Mouse (Mus musculus) MEL (cell line): ENCODE data around the gene Mei4. TPM values are rescaled to one million over a fixed set of nuclear protein-coding genes. Genes with fewer than 3 reads are reported as not detected.

Experiments used
- DNase-seq: peaks from one replicate; pipeline ENCODE4 v3.0.0; 2011; ENCODE audit warnings: low read depth, low spot score
- H3K27ac ChIP-seq: 2 replicates; pipeline ENCODE4 v1.5.1; 2012; ENCODE audit warnings: low read depth, mild to moderate bottlenecking, control low read depth, low read length, moderate library complexity; ENCODE audit not compliant: control insufficient read depth
- H3K27me3 ChIP-seq, 2 experiments: fragments of 150-350 bp in 1 of 2; sonication (generic) in 1 of 2; 2 replicates each; pipeline ENCODE4 v1.6.1; 2012; ENCODE audit warnings: low read length in 2 of 2, mild to moderate bottlenecking in 2 of 2, improper control_type of control experiment in 1 of 2, moderate library complexity in 1 of 2; ENCODE audit not compliant: insufficient read depth in 2 of 2, control insufficient read depth in 1 of 2
- H3K36me3 ChIP-seq, 2 experiments: 2 replicates each; pipeline ENCODE4 v1.6.1; 2012 to 2014; ENCODE audit warnings: low read length in 2 of 2, improper control_type of control experiment in 1 of 2, inconsistent platforms in 1 of 2, mild to moderate bottlenecking in 1 of 2; ENCODE audit not compliant: insufficient read depth in 2 of 2, control insufficient read depth in 1 of 2
- H3K4me1 ChIP-seq, 2 experiments: fragments of 150-350 bp in 1 of 2; sonication (generic) in 1 of 2; 2 replicates each; pipeline ENCODE4 v1.6.1; 2012; ENCODE audit warnings: low read length in 2 of 2, improper control_type of control experiment in 1 of 2, mild to moderate bottlenecking in 1 of 2; ENCODE audit not compliant: insufficient read depth in 2 of 2, control insufficient read depth in 1 of 2
- H3K4me3 ChIP-seq, 2 experiments: fragments of 150-350 bp in 1 of 2; sonication (generic) in 1 of 2; 2 replicates each; pipeline ENCODE4 v1.5.1; 2012; ENCODE audit warnings: low read depth in 2 of 2, low read length in 2 of 2, mild to moderate bottlenecking in 2 of 2, moderate library complexity in 2 of 2, control low read depth in 1 of 2, improper control_type of control experiment in 1 of 2; ENCODE audit not compliant: control insufficient read depth in 1 of 2, insufficient read depth in 1 of 2
- H3K79me2 ChIP-seq: 2 replicates; pipeline ENCODE4 v1.6.1; 2012; ENCODE audit warnings: mild to moderate bottlenecking, low read length, moderate library complexity; ENCODE audit not compliant: control insufficient read depth, poor library complexity, insufficient read depth
- H3K9ac ChIP-seq: 2 replicates; pipeline ENCODE4 v1.6.1; 2012; ENCODE audit warnings: low read depth, mild to moderate bottlenecking, control low read depth, low read length, moderate library complexity; ENCODE audit not compliant: control insufficient read depth, poor library complexity, severe bottlenecking
- H3K9me3 ChIP-seq: fragments of 150-350 bp; sonication (generic); replicated peaks from 2 replicates; pipeline ENCODE4 v1.6.1; 2012; ENCODE audit warnings: mild to moderate bottlenecking, low read length, improper control_type of control experiment, moderate library complexity; ENCODE audit not compliant: insufficient read depth
- BHLHE40 ChIP-seq: IDR thresholded peaks from 2 replicates; pipeline ENCODE4 v1.6.1; 2012; ENCODE audit warnings: low read depth, mild to moderate bottlenecking, inconsistent platforms, low read length, improper control_type of control experiment, borderline replicate concordance
- CHD2 ChIP-seq: IDR thresholded peaks from 2 replicates; pipeline ENCODE4 v1.6.1; 2011; ENCODE audit warnings: low read length, improper control_type of control experiment
- CTCF ChIP-seq, 3 experiments: IDR thresholded peaks in 2 of 3; conservative IDR thresholded peaks in 1 of 3; 2 replicates each; pipeline ENCODE4 v1.5.1; 2011 to 2012; ENCODE audit warnings: low read length in 3 of 3, low read depth in 2 of 3, mild to moderate bottlenecking in 2 of 3, improper control_type of control experiment in 1 of 3, inconsistent platforms in 1 of 3, mixed read lengths in 1 of 3, moderate library complexity in 1 of 3; ENCODE audit not compliant: control insufficient read depth in 1 of 3, insufficient read depth in 1 of 3, poor library complexity in 1 of 3, severe bottlenecking in 1 of 3
- ELF1 ChIP-seq: IDR thresholded peaks from 2 replicates; pipeline ENCODE4 v1.6.1; 2014; ENCODE audit warnings: low read depth, mild to moderate bottlenecking, inconsistent platforms, low read length, improper control_type of control experiment, moderate library complexity
- EP300 ChIP-seq, 2 experiments: IDR thresholded peaks; 2 replicates each; pipeline ENCODE4 v1.6.1; 2011; ENCODE audit warnings: improper control_type of control experiment in 2 of 2, low read length in 2 of 2, low read depth in 1 of 2, mild to moderate bottlenecking in 1 of 2
- ETS1 ChIP-seq: IDR thresholded peaks from 2 replicates; pipeline ENCODE4 v1.6.1; 2012; ENCODE audit warnings: low read depth, mild to moderate bottlenecking, inconsistent platforms, low read length, improper control_type of control experiment, moderate library complexity
- GABPA ChIP-seq: IDR thresholded peaks from 2 replicates; pipeline ENCODE4 v1.6.1; 2012; ENCODE audit warnings: low read depth, mild to moderate bottlenecking, inconsistent platforms, low read length, improper control_type of control experiment, moderate library complexity
- HCFC1 ChIP-seq: IDR thresholded peaks from 2 replicates; pipeline ENCODE4 v1.6.1; 2012; ENCODE audit warnings: low read depth, mild to moderate bottlenecking, inconsistent platforms, low read length, improper control_type of control experiment, moderate library complexity
- JUND ChIP-seq: IDR thresholded peaks from 2 replicates; pipeline ENCODE4 v1.6.1; 2011; ENCODE audit warnings: low read depth, mild to moderate bottlenecking, improper control_type of control experiment, low read length
- KAT2A ChIP-seq: conservative IDR thresholded peaks from 2 replicates; pipeline ENCODE4 v1.6.1; 2012; ENCODE audit warnings: low read depth, low read length, improper control_type of control experiment, inconsistent platforms
- MAZ ChIP-seq: IDR thresholded peaks from 2 replicates; pipeline ENCODE4 v1.6.1; 2012; ENCODE audit warnings: low read depth, mild to moderate bottlenecking, inconsistent platforms, low read length, improper control_type of control experiment
- MEF2A ChIP-seq: IDR thresholded peaks from 2 replicates; pipeline ENCODE4 v1.6.1; 2014; ENCODE audit warnings: low read depth, mild to moderate bottlenecking, inconsistent platforms, low read length, improper control_type of control experiment; ENCODE audit not compliant: poor library complexity, insufficient replicate concordance, severe bottlenecking; ENCODE audit errors: extremely low read depth
- MXI1 ChIP-seq: IDR thresholded peaks from 2 replicates; pipeline ENCODE4 v1.6.1; 2011; ENCODE audit warnings: mild to moderate bottlenecking, low read depth, low read length, improper control_type of control experiment
- MYC ChIP-seq: IDR thresholded peaks from 2 replicates; pipeline ENCODE4 v1.6.1; 2011; ENCODE audit warnings: low read depth, mild to moderate bottlenecking, low read length, improper control_type of control experiment, moderate library complexity
- NRF1 ChIP-seq: IDR thresholded peaks from 2 replicates; pipeline ENCODE4 v1.6.1; 2014; ENCODE audit warnings: low read depth, mild to moderate bottlenecking, inconsistent platforms, low read length, improper control_type of control experiment, moderate library complexity; ENCODE audit not compliant: poor library complexity, insufficient read depth, severe bottlenecking
- POLR2A ChIP-seq, 2 experiments: IDR thresholded peaks; 2 replicates each; pipeline ENCODE4 v1.6.1; 2011 to 2012; ENCODE audit warnings: low read length in 2 of 2, mild to moderate bottlenecking in 2 of 2, control low read depth in 1 of 2, improper control_type of control experiment in 1 of 2, low read depth in 1 of 2, moderate library complexity in 1 of 2; ENCODE audit not compliant: control insufficient read depth in 1 of 2, insufficient read depth in 1 of 2, poor library complexity in 1 of 2
- POLR2AphosphoS5 ChIP-seq: IDR thresholded peaks from 2 replicates; pipeline ENCODE4 v1.6.1; 2012; ENCODE audit warnings: low read depth, borderline replicate concordance, mild to moderate bottlenecking, inconsistent platforms, low read length, moderate library complexity, mixed read lengths
- RAD21 ChIP-seq: IDR thresholded peaks from 2 replicates; pipeline ENCODE4 v1.6.1; 2011; ENCODE audit warnings: mild to moderate bottlenecking, low read depth, low read length, improper control_type of control experiment
- TBP ChIP-seq: IDR thresholded peaks from 2 replicates; pipeline ENCODE4 v1.8.0; 2011; ENCODE audit warnings: low read depth, low read length, improper control_type of control experiment
- TCF12 ChIP-seq: IDR thresholded peaks from 2 replicates; pipeline ENCODE4 v1.6.1; 2014; ENCODE audit warnings: low read depth, mild to moderate bottlenecking, inconsistent platforms, low read length, improper control_type of control experiment, moderate library complexity
- USF2 ChIP-seq, 2 experiments: IDR thresholded peaks; 2 replicates each; pipeline ENCODE4 v1.6.1; 2011 to 2012; ENCODE audit warnings: improper control_type of control experiment in 2 of 2, low read length in 2 of 2, borderline replicate concordance in 1 of 2, inconsistent platforms in 1 of 2, low read depth in 1 of 2, mild to moderate bottlenecking in 1 of 2; ENCODE audit not compliant: insufficient read depth in 1 of 2
- polyA plus RNA-seq, 2 experiments: library from polyadenylated mRNA; stranded (reverse) in 1 of 2; unstranded in 1 of 2; fragments of >175 nt in 1 of 2; fragments of >200 nt in 1 of 2; gene quantifications; 2 replicates each; pipeline versions ENCODE4 v1.2.1 to v1.2.4; 2012; ENCODE audit warnings: low replicate concordance in 2 of 2, low read depth in 1 of 2; ENCODE audit not compliant: insufficient read length in 2 of 2, insufficient read depth in 1 of 2, missing spikeins in 1 of 2
- total RNA-seq: library from RNA; depleted of rRNA; stranded (reverse); fragments of 300-350 nt; gene quantifications from 2 replicates; pipeline ENCODE4 v1.2.3, GENCODE M21; 2012

Gene Mei4
- total and polyA plus RNA-seq, 3 experiments, result not detected

GRCm38 (mm10) chr9:82114865-82115264 lies 251.4 kb downstream of the Mei4 start:
- H3K4me3 ChIP-seq, result no peak overlapping the region

GRCm38 (mm10) chr9:82136119-82136518 lies 272.6 kb downstream of the Mei4 start:
- no peaks in the 10 kb centered on the region for H3K4me1 ChIP-seq
- H3K4me3 ChIP-seq, result no peak overlapping the region
- H3K9ac ChIP-seq, result no peak overlapping the region
- H3K9me3 ChIP-seq, result no peaks in the 10 kb centered on the region
- no peaks in the 10 kb centered on the region for H3K27me3 ChIP-seq
- no peaks in the 10 kb centered on the region for H3K36me3 ChIP-seq
- H3K79me2 ChIP-seq, result no peaks in the 10 kb centered on the region
- H3K27ac ChIP-seq, result no peak overlapping the region
- TF ChIP-seq EP300 (IDR thresholded peaks at IDR 0.05; ENCODE audit: low read depth in 1 of 2, low read length in 2 of 2) (no peak), ELF1 (no peak)
- DNase-seq, result no peak

More at GRCm38 (mm10) chr9:82114865-82115264, 251.4 kb downstream of the Mei4 start:
- no peaks in the 10 kb centered on the region; a peak in 1 of 4 replicates for H3K27me3 ChIP-seq
- TF ChIP-seq JUND (no peak), POLR2AphosphoS5 (no peak), ETS1 (no peak), MXI1 (no peak), POLR2A (IDR thresholded peaks at IDR 0.05; ENCODE audit: control insufficient read depth in 1 of 2, insufficient read depth in 1 of 2, low read depth in 1 of 2, low read length in 2 of 2, poor library complexity in 1 of 2) (no peak), EP300 (IDR thresholded peaks at IDR 0.05; ENCODE audit: low read depth in 1 of 2, low read length in 2 of 2) (no peak), RAD21 (no peak), NRF1 (no peak), TBP (no peak), MYC (no peak), BHLHE40 (no peak), CTCF (IDR thresholded peaks at IDR 0.05 in 2 of 3, conservative IDR thresholded peaks at IDR 0.05 in 1 of 3; ENCODE audit: control insufficient read depth in 1 of 3, insufficient read depth in 1 of 3, low read depth in 2 of 3, low read length in 3 of 3, poor library complexity in 1 of 3, severe bottlenecking in 1 of 3) (no peak), TCF12 (no peak), MAZ (no peak)
- no peak overlapping the region for H3K9ac ChIP-seq
- H3K27ac ChIP-seq, result no peak overlapping the region
- H3K36me3 ChIP-seq, result no peaks in the 10 kb centered on the region
- no peaks in the 10 kb centered on the region for H3K9me3 ChIP-seq
- H3K79me2 ChIP-seq, result no peaks in the 10 kb centered on the region
- H3K4me1 ChIP-seq, result no peaks in the 10 kb centered on the region
- no peak for DNase-seq

DNA sequence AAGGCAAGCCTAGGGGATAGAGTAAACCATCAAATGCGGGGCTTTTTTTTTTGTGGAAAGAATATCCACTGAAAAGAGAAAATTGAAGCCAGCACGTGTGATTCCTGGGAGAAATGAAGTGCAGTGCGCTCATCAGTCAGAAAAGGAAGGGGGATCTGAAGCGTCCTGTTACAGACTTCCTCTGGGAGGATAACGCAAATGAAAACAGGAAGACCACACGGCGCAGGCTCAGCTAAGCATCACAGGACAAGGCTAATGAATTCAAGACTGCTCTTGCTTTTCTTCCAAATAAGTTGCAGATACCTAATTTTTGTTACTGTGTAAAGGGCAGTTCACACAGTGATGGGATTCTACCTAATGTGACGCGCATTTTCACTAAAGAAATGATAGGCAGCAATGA lies 296.7 kb downstream of the Mei4 start:
- Histone ChIP-seq H3K4me1 (no peaks in the 10 kb centered on the region), H3K27me3 (no peaks in the 10 kb centered on the region), H3K9me3 (no peaks in the 10 kb centered on the region), H3K36me3 (no peaks in the 10 kb centered on the region), H3K79me2 (no peaks in the 10 kb centered on the region), H3K4me3 (no peak overlapping the region), H3K27ac (no peak overlapping the region), H3K9ac (no peak overlapping the region)
- no peak for TF ChIP-seq RAD21
- TF ChIP-seq CHD2, result no peak
- TF ChIP-seq NRF1, result no peak
- no peak for TF ChIP-seq BHLHE40
- TF ChIP-seq HCFC1, result no peak
- TF ChIP-seq JUND, result no peak
- TF ChIP-seq GABPA, result no peak
- no peak for TF ChIP-seq USF2 (IDR thresholded peaks at IDR 0.05; ENCODE audit: borderline replicate concordance in 1 of 2, insufficient read depth in 1 of 2, low read depth in 1 of 2, low read length in 2 of 2)
- TF ChIP-seq MEF2A, result no peak
- TF ChIP-seq POLR2AphosphoS5, result no peak
- TF ChIP-seq TBP, result no peak
- TF ChIP-seq KAT2A, result no peak
- TF ChIP-seq TCF12, result no peak
- DNase-seq, result no peak
